Mouse (Mus musculus) left cerebral cortex, adult 18-20 months (tissue): ENCODE data around the gene Gm4792. TPM values are rescaled to one million over a fixed set of nuclear protein-coding genes. Genes with fewer than 3 reads are reported as not detected.

Experiments
- DNase-seq, 2 experiments: peaks; one replicate each; pipeline ENCODE4 v3.0.0; 2021 to 2022; ENCODE audit warnings: low spot score in 2 of 2, mixed read lengths in 1 of 2
- long read RNA-seq, 2 experiments: library from polyadenylated mRNA; stranded (forward); transcript quantifications; one replicate each; pipeline ENCODE4 v2.0.0; 2021
- total RNA-seq, 2 experiments: library from RNA; stranded (reverse); gene quantifications; 2 replicates each; pipeline ENCODE4 v1.2.3; 2021

The Gm4792 gene
- not detected for total RNA-seq
- long read RNA-seq, experiment 1 = 0 reads
- long read RNA-seq, experiment 2 = 0 reads

GRCm38 (mm10) chr10:94298471-94298870 lies at the start of gene Gm4792:
Gene Gm4792, minus strand, starts transcription at chr10:94298703.
- DNase-seq = no peak

- no peak for DNase-seq
Observed at GRCm38 (mm10) chr10:94347959-94348358, 49.5 kb upstream of the Gm4792 start.

- no peak for DNase-seq
Observed at GRCm38 (mm10) chr10:94347296-94347695, 48.8 kb upstream of the Gm4792 start.

- DNase-seq = no peak
Observed at GRCm38 (mm10) chr10:94346596-94346995, 48.1 kb upstream of the Gm4792 start.

- DNase-seq = no peak
Observed at GRCm38 (mm10) chr10:94345509-94346252, 47.2 kb upstream of the Gm4792 start.

GRCm38 (mm10) chr10:94344631-94345417 lies 46.3 kb upstream of the Gm4792 start:
- no peak for DNase-seq

GRCm38 (mm10) chr10:94343581-94343980 lies 45.1 kb upstream of the Gm4792 start:
- DNase-seq = peak; percentile 20 to 26

- no peak for DNase-seq
Observed at GRCm38 (mm10) chr10:94342256-94342655, 43.8 kb upstream of the Gm4792 start.

- no peak for DNase-seq
Observed at GRCm38 (mm10) chr10:94341501-94341900, 43.0 kb upstream of the Gm4792 start.

- no peak for DNase-seq
Observed at GRCm38 (mm10) chr10:94336071-94336470, 37.6 kb upstream of the Gm4792 start.

- no peak for DNase-seq
Observed at GRCm38 (mm10) chr10:94335047-94335446, 36.5 kb upstream of the Gm4792 start.

- DNase-seq = no peak
Observed at GRCm38 (mm10) chr10:94333328-94333727, 34.8 kb upstream of the Gm4792 start.

- DNase-seq = no peak
Observed at GRCm38 (mm10) chr10:94332358-94333137, 34.0 kb upstream of the Gm4792 start.

GRCm38 (mm10) chr10:94329962-94330361 lies 31.5 kb upstream of the Gm4792 start:
- no peak for DNase-seq

GRCm38 (mm10) chr10:94318574-94318973 lies 20.1 kb upstream of the Gm4792 start:
- no peak for DNase-seq

- DNase-seq = no peak
Observed at GRCm38 (mm10) chr10:94313146-94313545, 14.6 kb upstream of the Gm4792 start.

- peak; percentile 7 to 23 for DNase-seq
Observed at GRCm38 (mm10) chr10:94312007-94312715, 13.7 kb upstream of the Gm4792 start.

GRCm38 (mm10) chr10:94311511-94312006 lies 13.1 kb upstream of the Gm4792 start, which contains the start of gene Tmcc3:
Gene Tmcc3, plus strand, starts transcription at chr10:94311949.
- no peak for DNase-seq

GRCm38 (mm10) chr10:94310499-94311267 lies 12.2 kb upstream of the Gm4792 start:
- DNase-seq = no peak

GRCm38 (mm10) chr10:94305526-94305925 lies 7.0 kb upstream of the Gm4792 start:
- no peak for DNase-seq
